Mouse (Mus musculus) midbrain, embryonic 10.5 days (tissue): ENCODE data around the gene Samd5. TPM values are rescaled to one million over a fixed set of nuclear protein-coding genes. Genes with fewer than 3 reads are reported as not detected.
A peak's percentile ranks its signal among the peaks of the same experiment; 100 is the strongest.

Experiments
- DNase-seq: peaks from one replicate; pipeline ENCODE4 v3.0.0-alpha.2; 2017; ENCODE audit warnings: low spot score
- H3K27ac ChIP-seq: fragments of 300-500 bp; sonication (generic); replicated peaks from 2 replicates; pipeline ENCODE4 v1.5.1; 2016; ENCODE audit warnings: mild to moderate bottlenecking
- H3K27me3 ChIP-seq: fragments of 300-500 bp; sonication (generic); 2 replicates; pipeline ENCODE4 v1.6.1; 2016; ENCODE audit warnings: low read depth, mild to moderate bottlenecking; ENCODE audit not compliant: poor library complexity, severe bottlenecking
- H3K36me3 ChIP-seq: fragments of 300-500 bp; sonication (generic); 2 replicates; pipeline ENCODE4 v1.6.1; 2016; ENCODE audit warnings: mild to moderate bottlenecking, moderate library complexity
- H3K4me1 ChIP-seq: fragments of 300-500 bp; sonication (generic); 2 replicates; pipeline ENCODE4 v1.6.1; 2016
- H3K4me3 ChIP-seq: fragments of 300-500 bp; sonication (generic); 2 replicates; pipeline ENCODE4 v1.5.1; 2016; ENCODE audit warnings: mild to moderate bottlenecking, moderate library complexity
- H3K9me3 ChIP-seq: fragments of 300-500 bp; sonication (generic); replicated peaks from 2 replicates; pipeline ENCODE4 v1.6.1; 2016; ENCODE audit warnings: mild to moderate bottlenecking
- WGBS: fragments of 180-500 bp; shearing (Covaris S2); methylation state at CpG from one replicate; pipeline ENCODE4 v1.1.7; 2016; 5-methylcytosine and 5-hydroxymethylcytosine counted together
- polyA plus RNA-seq: library from polyadenylated mRNA; unstranded; fragments of >200 nt; fragmentation: Nextera tagmentation; extraction: Ambion mirVana; gene quantifications from 2 replicates; pipeline ENCODE4 v1.2.1, GENCODE M21; 2016

Gene Samd5
- polyA plus RNA-seq, 1 experiment from 2014 or later, result 6.0 TPM

- Histone ChIP-seq H3K4me1 (peaks cover 12% of the 10 kb centered on the region), H3K27ac (no peak overlapping the region), H3K9me3 (no peaks in the 10 kb centered on the region), H3K27me3 (no peaks in the 10 kb centered on the region), H3K4me3 (no peak overlapping the region), H3K36me3 (no peaks in the 10 kb centered on the region)
- no peak for DNase-seq
- WGBS, result 96% methylated on average over 4 of the region's 4 CpGs
Observed at GRCm38 (mm10) chr10:9642077-9642476, 32.9 kb downstream of the Samd5 start.

- Histone ChIP-seq H3K36me3 (no peaks in the 10 kb centered on the region), H3K4me3 (no peak overlapping the region), H3K9me3 (no peaks in the 10 kb centered on the region), H3K4me1 (peaks cover 17% of the 10 kb centered on the region), H3K27me3 (no peaks in the 10 kb centered on the region), H3K27ac (no peak overlapping the region)
- no peak for DNase-seq
- 82% methylated on average over 2 of the region's 2 CpGs for whole genome bisulfite sequencing
Observed at GRCm38 (mm10) chr10:9640678-9641077, 34.3 kb downstream of the Samd5 start.

- Histone ChIP-seq H3K4me3 (no peak overlapping the region), H3K36me3 (no peaks in the 10 kb centered on the region), H3K4me1 (peaks cover 17% of the 10 kb centered on the region), H3K27me3 (no peaks in the 10 kb centered on the region), H3K27ac (no peak overlapping the region), H3K9me3 (no peaks in the 10 kb centered on the region)
- DNase-seq, result no peak
- WGBS, result 77% methylated on average over 2 of the region's 2 CpGs
Observed at GRCm38 (mm10) chr10:9640056-9640455, 35.0 kb downstream of the Samd5 start.

- no peak overlapping the region for H3K4me3 ChIP-seq
- WGBS, result 16% methylated on average over 1 of the region's 1 CpGs
- peaks cover 18% of the 10 kb centered on the region; the same call in 1 of the 2 replicates for H3K27me3 ChIP-seq
- DNase-seq, result peak; percentile 19
- no peaks in the 10 kb centered on the region for H3K9me3 ChIP-seq
- peaks cover 24% of the 10 kb centered on the region for H3K4me1 ChIP-seq
- H3K27ac ChIP-seq, result 0 out of 2 replicates have a peak overlapping the region, but pooled peaks have one; percentile 6
- no peaks in the 10 kb centered on the region for H3K36me3 ChIP-seq
Observed at GRCm38 (mm10) chr10:9625356-9625755, 49.7 kb downstream of the Samd5 start.

- H3K27ac ChIP-seq, result no peak overlapping the region
- 90% methylated on average over 3 of the region's 3 CpGs for WGBS
- peaks cover 10% of the 10 kb centered on the region; the same call in 1 of the 2 replicates for H3K27me3 ChIP-seq
- no peaks in the 10 kb centered on the region for H3K9me3 ChIP-seq
- H3K4me1 ChIP-seq, result peaks cover 18% of the 10 kb centered on the region
- H3K4me3 ChIP-seq, result no peak overlapping the region
- no peaks in the 10 kb centered on the region for H3K36me3 ChIP-seq
- no peak for DNase-seq
Observed at GRCm38 (mm10) chr10:9621926-9622688, 52.9 kb downstream of the Samd5 start.

GRCm38 (mm10) chr10:9621055-9621454, 54.0 kb downstream of the Samd5 start:
- no peak overlapping the region for H3K4me3 ChIP-seq
- no peaks in the 10 kb centered on the region for H3K36me3 ChIP-seq
- 68% methylated on average over 1 of the region's 1 CpGs for WGBS
- peaks cover 15% of the 10 kb centered on the region for H3K4me1 ChIP-seq
- DNase-seq, result no peak
- no peak overlapping the region for H3K27ac ChIP-seq
- no peaks in the 10 kb centered on the region for H3K9me3 ChIP-seq
- peaks cover 9% of the 10 kb centered on the region; the same call in 1 of the 2 replicates for H3K27me3 ChIP-seq

GRCm38 (mm10) chr10:9615009-9615408, 60.0 kb downstream of the Samd5 start:
- Histone ChIP-seq H3K36me3 (no peaks in the 10 kb centered on the region), H3K4me1 (no peaks in the 10 kb centered on the region), H3K4me3 (no peak overlapping the region), H3K27me3 (no peaks in the 10 kb centered on the region), H3K27ac (no peak overlapping the region), H3K9me3 (no peaks in the 10 kb centered on the region)
- DNase-seq, result no peak

- Histone ChIP-seq H3K4me1 (no peaks in the 10 kb centered on the region), H3K27ac (no peak overlapping the region), H3K27me3 (no peaks in the 10 kb centered on the region), H3K36me3 (no peaks in the 10 kb centered on the region), H3K4me3 (no peak overlapping the region), H3K9me3 (no peaks in the 10 kb centered on the region)
- DNase-seq, result no peak
- WGBS, result 91% methylated on average over 4 of the region's 4 CpGs
Observed at GRCm38 (mm10) chr10:9608854-9609253, 66.2 kb downstream of the Samd5 start.

- 95% methylated on average over 2 of the region's 2 CpGs for WGBS
- H3K4me1 ChIP-seq, result no peaks in the 10 kb centered on the region
- DNase-seq, result no peak
- no peak overlapping the region for H3K27ac ChIP-seq
- no peaks in the 10 kb centered on the region for H3K36me3 ChIP-seq
- no peaks in the 10 kb centered on the region for H3K9me3 ChIP-seq
- no peaks in the 10 kb centered on the region for H3K27me3 ChIP-seq
- H3K4me3 ChIP-seq, result no peak overlapping the region
Observed at GRCm38 (mm10) chr10:9607155-9607554, 67.9 kb downstream of the Samd5 start.

- DNase-seq, result no peak
- 93% methylated on average over 5 of the region's 5 CpGs for WGBS
- H3K4me1 ChIP-seq, result no peaks in the 10 kb centered on the region
- no peak overlapping the region for H3K4me3 ChIP-seq
- H3K36me3 ChIP-seq, result no peaks in the 10 kb centered on the region
- H3K9me3 ChIP-seq, result no peaks in the 10 kb centered on the region
- no peak overlapping the region for H3K27ac ChIP-seq
- H3K27me3 ChIP-seq, result no peaks in the 10 kb centered on the region
Observed at GRCm38 (mm10) chr10:9605635-9606034, 69.4 kb downstream of the Samd5 start.

- Histone ChIP-seq H3K36me3 (no peaks in the 10 kb centered on the region), H3K27me3 (no peaks in the 10 kb centered on the region), H3K27ac (no peak overlapping the region), H3K9me3 (no peaks in the 10 kb centered on the region), H3K4me1 (0 out of 2 replicates have a peak, but pooled peaks cover 3% of the 10 kb centered on the region), H3K4me3 (no peak overlapping the region)
- WGBS, result 79% methylated on average over 5 of the region's 5 CpGs
- no peak for DNase-seq
Observed at GRCm38 (mm10) chr10:9603290-9603689, 71.7 kb downstream of the Samd5 start.

GRCm38 (mm10) chr10:9602845-9603244, 72.2 kb downstream of the Samd5 start:
- H3K4me1 ChIP-seq, result 0 out of 2 replicates have a peak, but pooled peaks cover 4% of the 10 kb centered on the region

GRCm38 (mm10) chr10:9602389-9602788, 72.6 kb downstream of the Samd5 start:
- 93% methylated on average over 4 of the region's 4 CpGs for WGBS
- Histone ChIP-seq H3K36me3 (no peaks in the 10 kb centered on the region), H3K27ac (no peak overlapping the region), H3K4me1 (0 out of 2 replicates have a peak, but pooled peaks cover 4% of the 10 kb centered on the region), H3K27me3 (no peaks in the 10 kb centered on the region), H3K9me3 (no peaks in the 10 kb centered on the region), H3K4me3 (no peak overlapping the region)
- DNase-seq, result no peak

More at GRCm38 (mm10) chr10:9602845-9603244, 72.2 kb downstream of the Samd5 start:
- DNase-seq, result no peak
- Histone ChIP-seq H3K4me3 (no peak overlapping the region), H3K27ac (no peak overlapping the region), H3K9me3 (no peaks in the 10 kb centered on the region), H3K27me3 (no peaks in the 10 kb centered on the region), H3K36me3 (no peaks in the 10 kb centered on the region)
- WGBS, result 88% methylated on average over 5 of the region's 5 CpGs
